Mouse (Mus musculus) ES-E14 (cell line): ENCODE measurements around the gene Sla2.
"Not testable (repeated sequence)": the region's sequence is repeated elsewhere in the genome, so short reads cannot be mapped to it uniquely, and the experiment has no call there.

ENCODE experiments used
- CHD2 ChIP-seq: IDR thresholded peaks from 2 replicates; pipeline ENCODE4 v1.6.1; 2014; ENCODE audit warnings: mild to moderate bottlenecking, low read depth, low read length, inconsistent platforms
- HCFC1 ChIP-seq: IDR thresholded peaks from 2 replicates; pipeline ENCODE4 v1.6.1; 2012; ENCODE audit warnings: low read length, inconsistent platforms, borderline replicate concordance; ENCODE audit not compliant: insufficient read depth
- ZC3H11A ChIP-seq: IDR thresholded peaks from 2 replicates; pipeline ENCODE4 v1.6.1; 2012; ENCODE audit warnings: low read depth, mild to moderate bottlenecking, inconsistent platforms, low read length, borderline replicate concordance
- ZNF384 ChIP-seq: IDR thresholded peaks from 2 replicates; pipeline ENCODE4 v1.6.1; 2012; ENCODE audit warnings: low read depth, low read length, inconsistent platforms

- not testable (repeated sequence) for TF ChIP-seq ZC3H11A, CHD2, HCFC1, ZNF384
Measured at GRCm38 (mm10) chr2:156825128-156825527, 61.9 kb downstream of the Sla2 start.
